8 mouse cellular contexts compared by ENCODE assay signal in genomic region chr10:91297792-91298460, GRCm38 (mm10).
DNase-seq lines count a peak whose midpoint lies in the region; ATAC-seq and TF ChIP-seq lines count a peak whose summit lies in the region.

No protein-coding gene starts in this region.

- H3K9me3 ChIP-seq in embryonic facial prominence, embryonic 11.5 days (replicated peaks; ENCODE audit: control insufficient read depth, low read length) = no peaks in the 10 kb centered on the region
- H3K9me3 ChIP-seq in hindbrain, embryonic 14.5 days (ENCODE audit: control insufficient read depth, low read length) = no peaks in the 10 kb centered on the region
- no peaks in the 10 kb centered on the region for H3K9me3 ChIP-seq in midbrain, embryonic 11.5 days (ENCODE audit: control insufficient read depth, low read length)

- peak; percentile 56; the same call in 1 of the 2 replicates for ATAC-seq in embryonic facial prominence, embryonic 11.5 days (replicated peaks; ENCODE audit: insufficient number of reproducible peaks, low FRiP score, low TSS enrichment, low read depth)
- peak; percentile 75; the same call in 1 of the 2 replicates for ATAC-seq in hindbrain, embryonic 14.5 days (ENCODE audit: low FRiP score)
- ATAC-seq in midbrain, embryonic 11.5 days (ENCODE audit: low FRiP score) = peak; percentile 67

- intact Hi-C loops in heart, adult 2 months (cut with DNase I) = loop anchor here (5.0 to 10.0 kb wide), 3 partner anchors 134 to 1354 kb away; no protein-coding TSS in a partner anchor

- H3K9ac ChIP-seq in heart, adult 2 months (ENCODE audit: low read depth, low read length) = no peak overlapping the region
- no peak overlapping the region for H3K9ac ChIP-seq in embryonic facial prominence, embryonic 11.5 days (replicated peaks; ENCODE audit: low read length)
- H3K9ac ChIP-seq in hindbrain, embryonic 14.5 days = peak overlapping the region; percentile 41; the same call in 1 of the 2 replicates
- no peak overlapping the region for H3K9ac ChIP-seq in midbrain, embryonic 11.5 days (ENCODE audit: low read length)

- no peaks in the 10 kb centered on the region; the same call in 1 of the 2 replicates for H3K36me3 ChIP-seq in heart, adult 2 months (ENCODE audit: control insufficient read depth, insufficient read depth, low read length)
- H3K36me3 ChIP-seq in embryonic facial prominence, embryonic 11.5 days (replicated peaks; ENCODE audit: control insufficient read depth, insufficient read depth, low read depth, low read length) = no peaks in the 10 kb centered on the region
- no peaks in the 10 kb centered on the region for H3K36me3 ChIP-seq in hindbrain, embryonic 14.5 days (replicated peaks; ENCODE audit: control insufficient read depth, insufficient read depth)
- no peaks in the 10 kb centered on the region for H3K36me3 ChIP-seq in midbrain, embryonic 11.5 days (ENCODE audit: control insufficient read depth, insufficient read depth, low read length)

- no peak for TF ChIP-seq POLR2A in heart, adult 2 months (IDR thresholded peaks at IDR 0.05; ENCODE audit: insufficient read depth, low read depth, low read length)

- no peak overlapping the region for H3K4me2 ChIP-seq in embryonic facial prominence, embryonic 11.5 days (ENCODE audit: low read depth, low read length)
- no peak overlapping the region for H3K4me2 ChIP-seq in hindbrain, embryonic 14.5 days (replicated peaks)
- H3K4me2 ChIP-seq in midbrain, embryonic 11.5 days = no peak overlapping the region

- H3K4me1 ChIP-seq in heart, adult 2 months (ENCODE audit: control insufficient read depth, insufficient read depth, low read length) = peaks cover 5% of the 10 kb centered on the region
- H3K4me1 ChIP-seq in embryonic facial prominence, embryonic 11.5 days (ENCODE audit: control insufficient read depth, insufficient read depth, low read length) = no peaks in the 10 kb centered on the region
- H3K4me1 ChIP-seq in hindbrain, embryonic 14.5 days (replicated peaks; ENCODE audit: control insufficient read depth, insufficient read depth, low read length) = no peaks in the 10 kb centered on the region
- H3K4me1 ChIP-seq in midbrain, embryonic 11.5 days (ENCODE audit: control insufficient read depth, insufficient read depth, low read length) = peaks cover 2% of the 10 kb centered on the region; the same call in 1 of the 2 replicates

- H3K4me3 ChIP-seq in heart, adult 2 months = no peak overlapping the region
- H3K4me3 ChIP-seq in embryonic facial prominence, embryonic 11.5 days (ENCODE audit: low read depth, low read length) = no peak overlapping the region
- H3K4me3 ChIP-seq in hindbrain, embryonic 14.5 days (replicated peaks; ENCODE audit: low read length) = no peak overlapping the region
- no peak overlapping the region for H3K4me3 ChIP-seq in midbrain, embryonic 11.5 days (ENCODE audit: low read depth, low read length)

- DNase-seq in heart, adult 2 months = peak in 1 of 2 experiments; percentile 6
- no peak for DNase-seq in heart, adult 11 months
- peak; percentile 21 for DNase-seq in adrenal gland, postnatal 25 days
- DNase-seq in embryonic facial prominence, embryonic 11.5 days (ENCODE audit: low spot score) = peak; percentile 94
- peak; percentile 97 for DNase-seq in hindbrain, embryonic 14.5 days (ENCODE audit: low spot score)
- peak; percentile 32 to 69 for DNase-seq in layer of hippocampus, postnatal 25 days (ENCODE audit: extremely low spot score in 1 of 2, low spot score in 1 of 2)
- peak; percentile 98 for DNase-seq in midbrain, embryonic 11.5 days (ENCODE audit: low spot score, missing footprints)
- peak; percentile 50 for DNase-seq in testis, postnatal 10 days (ENCODE audit: low spot score)

- no peaks in the 10 kb centered on the region for H3K79me2 ChIP-seq in heart, adult 2 months (replicated peaks; ENCODE audit: control insufficient read depth, insufficient read depth, low read length)

- TF ChIP-seq CTCF in heart, adult 2 months (IDR thresholded peaks at IDR 0.05) = peak; percentile 87

- WGBS in heart, adult 2 months = 33% methylated on average over 9 of the region's 9 CpGs
- 29% methylated on average over 9 of the region's 9 CpGs for WGBS in embryonic facial prominence, embryonic 11.5 days
- 22% methylated on average over 9 of the region's 9 CpGs for WGBS in hindbrain, embryonic 14.5 days
- WGBS in midbrain, embryonic 11.5 days = 19% methylated on average over 9 of the region's 9 CpGs

- no peaks in the 10 kb centered on the region for H3K27me3 ChIP-seq in heart, adult 2 months (ENCODE audit: control insufficient read depth, insufficient read depth, low read length)
- H3K27me3 ChIP-seq in embryonic facial prominence, embryonic 11.5 days (ENCODE audit: control insufficient read depth, insufficient read depth, low read length) = no peaks in the 10 kb centered on the region
- no peaks in the 10 kb centered on the region for H3K27me3 ChIP-seq in hindbrain, embryonic 14.5 days (ENCODE audit: control insufficient read depth, insufficient read depth, low read length)
- no peaks in the 10 kb centered on the region for H3K27me3 ChIP-seq in midbrain, embryonic 11.5 days (ENCODE audit: control insufficient read depth, insufficient read depth, low read length)

- TF ChIP-seq EP300 in heart, adult 2 months (IDR thresholded peaks at IDR 0.05; ENCODE audit: insufficient read depth, low read depth, low read length) = no peak

- H3K27ac ChIP-seq in heart, adult 2 months = no peak overlapping the region
- no peak overlapping the region for H3K27ac ChIP-seq in embryonic facial prominence, embryonic 11.5 days (replicated peaks; ENCODE audit: low read depth, low read length)
- H3K27ac ChIP-seq in hindbrain, embryonic 14.5 days = no peak overlapping the region
- H3K27ac ChIP-seq in midbrain, embryonic 11.5 days (ENCODE audit: low read depth, low read length) = no peak overlapping the region; the same call in 1 of the 2 replicates
